Comparison of ENCODE assay signal across 29 mouse cellular contexts in the genomic region with DNA sequence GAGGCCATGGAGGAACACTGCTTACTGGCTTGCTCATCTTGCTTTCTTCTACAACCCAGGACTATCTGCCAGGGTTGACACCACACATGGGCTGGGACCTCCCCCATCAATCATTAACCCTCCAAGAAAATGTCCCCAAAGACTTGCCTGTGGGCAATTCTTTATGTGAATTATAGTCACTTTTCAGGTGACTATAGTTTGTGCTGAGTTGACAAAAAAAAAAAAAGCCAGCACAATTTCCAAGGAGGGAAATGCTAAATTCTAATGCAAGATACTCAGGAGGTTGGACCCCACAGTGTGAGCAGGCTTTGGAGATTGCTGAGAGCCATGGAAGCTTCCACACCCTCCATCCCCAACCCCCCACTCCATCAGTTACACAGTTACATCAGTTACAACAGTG.
"Had no signal": no experiment of that assay in that cellular context is flagged by ENCODE, and none has a peak within 500 bp of the region (broad histone marks: within the 10 kb centered on the region; RNA-seq: fewer than 3 reads in every experiment).

No protein-coding gene starts in this region.

- H3K4me1 ChIP-seq: heart, embryonic 13.5 days had no signal

- H3K27ac ChIP-seq: heart, embryonic 13.5 days; heart, embryonic 15.5 days; hindbrain, embryonic 12.5 days; hindbrain, embryonic 13.5 days; hindbrain, postnatal 0 days; intestine, embryonic 15.5 days; kidney, embryonic 15.5 days; kidney, postnatal 0 days; layer of hippocampus, adult 2 months; left cerebral cortex, adult 2 months had no signal

- H3K9ac ChIP-seq: heart, embryonic 12.5 days; heart, embryonic 13.5 days; heart, embryonic 15.5 days; intestine, embryonic 15.5 days; kidney, embryonic 15.5 days had no signal

- H3K36me3 ChIP-seq: heart, embryonic 12.5 days; heart, embryonic 13.5 days; heart, embryonic 15.5 days; hindbrain, embryonic 10.5 days; hindbrain, embryonic 12.5 days; hindbrain, embryonic 13.5 days; hindbrain, embryonic 15.5 days; intestine, embryonic 15.5 days; kidney, embryonic 15.5 days had no signal

- H3K9me3 ChIP-seq: heart, embryonic 12.5 days; heart, embryonic 13.5 days; heart, embryonic 15.5 days; hindbrain, embryonic 12.5 days; hindbrain, embryonic 13.5 days; hindbrain, embryonic 15.5 days; intestine, embryonic 15.5 days; kidney, embryonic 15.5 days had no signal

- H3K4me3 ChIP-seq: heart, embryonic 12.5 days; heart, embryonic 13.5 days; heart, embryonic 15.5 days; hindbrain, embryonic 10.5 days; hindbrain, embryonic 12.5 days; intestine, embryonic 15.5 days; kidney, embryonic 15.5 days had no signal

- H3K4me2 ChIP-seq: heart, embryonic 15.5 days had no signal

- DNase-seq: heart, postnatal 10 days; heart, postnatal 14 days; heart, postnatal 36 days; heart, postnatal 4 days; kidney, adult 11 months; kidney, adult 18-20 months; kidney, adult 2 months; kidney, adult 8-10 months; kidney, adult 9 months; kidney, postnatal 10 days; kidney, postnatal 14 days; kidney, postnatal 25 days; kidney, postnatal 36 days; kidney, postnatal 4 days; layer of hippocampus, adult 9-11 months; layer of hippocampus, postnatal 36 days had no signal

- H3K27me3 ChIP-seq: hindbrain, embryonic 13.5 days; hindbrain, embryonic 15.5 days had no signal
